ENCODE assay signal across 19 mouse cellular contexts in genomic region chr16:8717744-8718143, GRCm38 (mm10). TPM values are rescaled to one million over a fixed set of nuclear protein-coding genes. Genes with fewer than 3 reads are reported as not detected.
DNase-seq lines count a peak whose midpoint lies in the region; ATAC-seq and TF ChIP-seq lines count a peak whose summit lies in the region.
"Had no signal": no experiment of that assay in that cellular context is flagged by ENCODE, and none has a peak within 500 bp of the region (broad histone marks: within the 10 kb centered on the region; RNA-seq: fewer than 3 reads in every experiment).

No protein-coding gene starts in this region.

- no peak overlapping the region for H3K4me3 ChIP-seq in limb, embryonic 11.5 days (ENCODE audit: low read depth, low read length)
- H3K4me3 ChIP-seq in limb, embryonic 10.5 days: no peak overlapping the region
- no peak overlapping the region for H3K4me3 ChIP-seq in limb, embryonic 14.5 days (replicated peaks; ENCODE audit: low read length)
- no peak overlapping the region for H3K4me3 ChIP-seq in forebrain, embryonic 11.5 days (ENCODE audit: low read depth, low read length)
- H3K4me3 ChIP-seq: embryonic facial prominence, embryonic 12.5 days; forebrain, embryonic 10.5 days; megakaryocyte, embryonic 14.5 days had no signal

- H3K4me1 ChIP-seq in limb, embryonic 11.5 days (ENCODE audit: control insufficient read depth, insufficient read depth, low read length): no peaks in the 10 kb centered on the region
- H3K4me1 ChIP-seq in limb, embryonic 10.5 days: peaks cover 8% of the 10 kb centered on the region
- H3K4me1 ChIP-seq in limb, embryonic 14.5 days (ENCODE audit: control insufficient read depth, insufficient read depth, low read length): 0 out of 2 replicates have a peak, but pooled peaks cover 7% of the 10 kb centered on the region
- H3K4me1 ChIP-seq in forebrain, embryonic 11.5 days (replicated peaks; ENCODE audit: control insufficient read depth, insufficient read depth, low read length): no peaks in the 10 kb centered on the region

- no peaks in the 10 kb centered on the region for H3K27me3 ChIP-seq in limb, embryonic 11.5 days (ENCODE audit: control insufficient read depth, insufficient read depth, low read length)
- no peaks in the 10 kb centered on the region for H3K27me3 ChIP-seq in limb, embryonic 10.5 days (ENCODE audit: low read depth, poor library complexity, severe bottlenecking)
- no peaks in the 10 kb centered on the region for H3K27me3 ChIP-seq in limb, embryonic 14.5 days (ENCODE audit: control insufficient read depth, insufficient read depth, low read length)
- H3K27me3 ChIP-seq in forebrain, embryonic 11.5 days (ENCODE audit: control insufficient read depth, insufficient read depth, low read length): no peaks in the 10 kb centered on the region
- H3K27me3 ChIP-seq: embryonic facial prominence, embryonic 12.5 days; megakaryocyte, embryonic 14.5 days had no signal

- no peak overlapping the region for H3K9ac ChIP-seq in limb, embryonic 11.5 days (ENCODE audit: low read length)
- no peak overlapping the region for H3K9ac ChIP-seq in limb, embryonic 14.5 days (ENCODE audit: low read depth, low read length, severe bottlenecking)
- H3K9ac ChIP-seq in forebrain, embryonic 11.5 days (ENCODE audit: low read length): no peak overlapping the region
- H3K9ac ChIP-seq: embryonic facial prominence, embryonic 12.5 days had no signal

- DNase-seq in limb, embryonic 11.5 days (ENCODE audit: low spot score): peak; percentile 36
- no peak for DNase-seq in limb, embryonic 10.5 days (ENCODE audit: low spot score)
- peak; percentile 57 for DNase-seq in CD4-positive helper T cell, adult 2 months (ENCODE audit: low read depth, low spot score)
- DNase-seq in adipocyte (ENCODE audit: low spot score): peak; percentile 51
- peak; percentile 17 for DNase-seq in limb, embryonic 14.5 days (ENCODE audit: low spot score)
- DNase-seq in cerebellum, adult 9-11 months: no peak
- DNase-seq in forebrain, embryonic 11.5 days (ENCODE audit: low spot score): no peak
- DNase-seq: cerebellum, adult 2 months; right cerebral cortex, adult 18-20 months had no signal

- H3K36me3 ChIP-seq in limb, embryonic 11.5 days (ENCODE audit: control insufficient read depth, insufficient read depth, low read length): peaks cover 11% of the 10 kb centered on the region
- peaks cover 39% of the 10 kb centered on the region for H3K36me3 ChIP-seq in limb, embryonic 10.5 days
- peaks cover 34% of the 10 kb centered on the region for H3K36me3 ChIP-seq in limb, embryonic 14.5 days (ENCODE audit: control insufficient read depth, insufficient read depth, low read length)
- peaks cover 2% of the 10 kb centered on the region; the same call in 1 of the 2 replicates for H3K36me3 ChIP-seq in forebrain, embryonic 11.5 days (ENCODE audit: control insufficient read depth, insufficient read depth, low read length)

- no peaks in the 10 kb centered on the region for H3K9me3 ChIP-seq in limb, embryonic 11.5 days (ENCODE audit: control insufficient read depth, low read length)
- H3K9me3 ChIP-seq in limb, embryonic 10.5 days (replicated peaks): no peaks in the 10 kb centered on the region
- H3K9me3 ChIP-seq in limb, embryonic 14.5 days (ENCODE audit: control insufficient read depth, low read length): no peaks in the 10 kb centered on the region
- H3K9me3 ChIP-seq in forebrain, embryonic 11.5 days (ENCODE audit: control insufficient read depth, low read length): no peaks in the 10 kb centered on the region
- H3K9me3 ChIP-seq: embryonic facial prominence, embryonic 12.5 days; forebrain, embryonic 10.5 days; megakaryocyte, embryonic 14.5 days had no signal

- no peak for TF ChIP-seq POLR2A in limb, embryonic 14.5 days (IDR thresholded peaks at IDR 0.05; ENCODE audit: borderline replicate concordance, extremely low read depth, insufficient read depth, insufficient read length)

- H3K27ac ChIP-seq in limb, embryonic 11.5 days (replicated peaks; ENCODE audit: low read depth, low read length): no peak overlapping the region
- H3K27ac ChIP-seq in limb, embryonic 10.5 days: no peak overlapping the region
- H3K27ac ChIP-seq in limb, embryonic 14.5 days (replicated peaks; ENCODE audit: low read depth, low read length): no peak overlapping the region
- H3K27ac ChIP-seq in forebrain, embryonic 11.5 days (ENCODE audit: low read depth, low read length): no peak overlapping the region
- H3K27ac ChIP-seq: embryonic facial prominence, embryonic 12.5 days; forebrain, embryonic 10.5 days; kidney, postnatal 0 days had no signal

- ATAC-seq in limb, embryonic 11.5 days (ENCODE audit: insufficient number of reproducible peaks, low FRiP score, low TSS enrichment, low read depth): no peak
- no peak for ATAC-seq in limb, embryonic 14.5 days (ENCODE audit: low FRiP score, low read depth)
- ATAC-seq in forebrain, embryonic 11.5 days (replicated peaks; ENCODE audit: low FRiP score): no peak

- 92% methylated on average over 10 of the region's 10 CpGs for WGBS in limb, embryonic 11.5 days
- WGBS in limb, embryonic 10.5 days: 95% methylated on average over 10 of the region's 10 CpGs
- WGBS in limb, embryonic 14.5 days: 93% methylated on average over 10 of the region's 10 CpGs
- WGBS in forebrain, embryonic 11.5 days: 95% methylated on average over 10 of the region's 10 CpGs

- no peak overlapping the region for H3K4me2 ChIP-seq in limb, embryonic 11.5 days (ENCODE audit: low read depth, severe bottlenecking)
- no peak overlapping the region for H3K4me2 ChIP-seq in limb, embryonic 14.5 days (replicated peaks; ENCODE audit: low read depth, low read length, severe bottlenecking)
- no peak overlapping the region for H3K4me2 ChIP-seq in forebrain, embryonic 11.5 days (ENCODE audit: low read depth, low read length, severe bottlenecking)
- H3K4me2 ChIP-seq: embryonic facial prominence, embryonic 12.5 days had no signal

RNA-seq across cellular contexts. Expression of gene Gm5767, which starts 37.2 kb away (rescaled TPM):
- polyA plus RNA-seq in limb, embryonic 11.5 days (2014; fragmentation: Nextera tagmentation; extraction: Ambion mirVana): not detected in 2 replicates
- not detected in 2 replicates for polyA plus RNA-seq in limb, embryonic 10.5 days (2016; fragmentation: Nextera tagmentation; extraction: Ambion mirVana)
- polyA plus RNA-seq in limb, embryonic 14.5 days (2012; rRNA removed): not detected in 2 replicates
- polyA plus RNA-seq in limb, embryonic 14.5 days (2014; fragmentation: Nextera tagmentation; extraction: Ambion mirVana): 0.33 TPM in 1 of 2 replicates, not detected in the other
- not detected in 2 replicates for polyA plus RNA-seq in forebrain, embryonic 11.5 days (2014; fragmentation: Nextera tagmentation; extraction: Ambion mirVana)
- polyA plus RNA-seq: brain, embryonic 14.5 days; cerebellum, adult 2 months; embryonic facial prominence, embryonic 12.5 days; heart, postnatal 0 days; kidney, postnatal 0 days; liver, embryonic 16.5 days; midbrain, postnatal 0 days; neural tube, embryonic 14.5 days; spleen, adult 2 months had no signal

RNA-seq across cellular contexts. Expression of gene Carhsp1, which starts 45.8 kb away (rescaled TPM):
- polyA plus RNA-seq in limb, embryonic 11.5 days (2014; fragmentation: Nextera tagmentation; extraction: Ambion mirVana): 53.4 and 53.6 TPM in 2 replicates
- 152 and 166 TPM in 2 replicates for polyA plus RNA-seq in limb, embryonic 10.5 days (2016; fragmentation: Nextera tagmentation; extraction: Ambion mirVana)
- 60.7 and 62.1 TPM in 2 replicates for polyA plus RNA-seq in limb, embryonic 14.5 days (2012; rRNA removed)
- polyA plus RNA-seq in limb, embryonic 14.5 days (2014; fragmentation: Nextera tagmentation; extraction: Ambion mirVana): 29.9 and 34.0 TPM in 2 replicates
- polyA plus RNA-seq in forebrain, embryonic 11.5 days (2014; fragmentation: Nextera tagmentation; extraction: Ambion mirVana): 55.9 and 62.2 TPM in 2 replicates

Comparison
In these comparisons a context has a peak if more than half of its experiments do, and no peak if none do; other contexts are left out.
1. DNase-seq: peak in limb, embryonic 11.5 days (single experiment), CD4-positive helper T cell, adult 2 months (single experiment), adipocyte (single experiment) and limb, embryonic 14.5 days (single experiment); none in limb, embryonic 10.5 days (single experiment), cerebellum, adult 9-11 months (single experiment) and forebrain, embryonic 11.5 days (single experiment).